Mouse (Mus musculus) right cerebral cortex, postnatal 36 days (tissue): Measurements from ENCODE around the gene Frmd4a.

Experiments used
- DNase-seq, 2 experiments: peaks; one replicate each; pipeline ENCODE4 v3.0.0; 2022; ENCODE audit warnings: low spot score in 2 of 2, mixed read lengths in 1 of 2

The Frmd4a gene

GRCm38 (mm10) chr2:4517553-4518125, 500.1 kb downstream of the Frmd4a start:
- no peak for DNase-seq

GRCm38 (mm10) chr2:4518549-4518948, 501.0 kb downstream of the Frmd4a start:
- no peak for DNase-seq

DNA sequence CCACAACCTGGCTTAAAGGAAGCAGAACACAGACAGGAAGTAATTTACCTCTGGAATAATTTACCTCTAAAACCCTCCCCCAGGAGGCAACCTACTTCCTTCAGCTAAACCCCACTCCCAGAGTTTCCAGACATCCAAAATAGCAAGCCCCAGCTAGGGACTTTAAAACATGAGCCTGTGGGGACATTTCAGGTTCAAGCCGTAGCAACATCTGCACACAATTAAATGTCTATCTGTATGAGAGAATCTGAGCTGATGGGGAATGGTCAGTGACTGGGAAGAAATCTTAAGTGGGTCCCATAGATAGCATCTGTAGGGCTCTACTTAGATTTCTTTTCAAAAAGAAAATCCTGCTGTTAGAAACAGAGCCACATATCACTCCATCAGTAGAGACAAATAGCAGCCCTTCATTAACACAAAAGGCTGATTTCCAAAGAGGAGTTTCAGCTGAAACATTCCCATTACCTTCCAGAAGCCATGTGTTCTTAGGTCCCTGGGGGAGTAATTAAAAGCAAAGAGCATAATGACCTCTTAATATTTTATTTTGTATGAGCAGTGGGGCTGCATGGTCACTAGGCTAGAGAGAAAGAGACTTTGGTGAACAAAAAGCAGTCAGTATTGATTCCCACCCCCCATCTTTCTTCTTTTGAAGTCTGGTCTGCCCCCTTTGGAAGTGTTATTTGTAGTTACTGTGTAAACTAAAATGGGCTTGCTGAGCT, 505.4 kb downstream of the Frmd4a start:
- no peak for DNase-seq

DNA sequence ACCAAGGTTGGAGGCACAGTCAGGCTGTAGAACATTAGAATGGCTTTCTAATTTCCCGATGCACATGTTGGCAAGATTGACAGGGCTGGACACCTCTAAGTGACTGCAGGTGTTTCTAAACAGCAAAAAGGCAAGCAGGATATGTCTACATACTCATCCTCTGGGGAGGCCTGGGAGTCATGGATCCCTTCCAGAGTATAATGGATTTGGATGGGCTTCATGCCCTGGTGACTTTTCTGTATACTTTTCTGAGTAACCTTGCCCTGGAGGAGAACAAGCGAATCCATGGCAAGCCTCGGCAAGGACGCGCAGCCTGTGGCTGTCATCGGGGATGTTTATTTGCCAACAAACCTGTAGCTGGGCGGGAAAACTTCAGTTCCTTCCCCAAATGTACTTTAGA, 509.6 kb downstream of the Frmd4a start:
- DNase-seq = no peak

DNA sequence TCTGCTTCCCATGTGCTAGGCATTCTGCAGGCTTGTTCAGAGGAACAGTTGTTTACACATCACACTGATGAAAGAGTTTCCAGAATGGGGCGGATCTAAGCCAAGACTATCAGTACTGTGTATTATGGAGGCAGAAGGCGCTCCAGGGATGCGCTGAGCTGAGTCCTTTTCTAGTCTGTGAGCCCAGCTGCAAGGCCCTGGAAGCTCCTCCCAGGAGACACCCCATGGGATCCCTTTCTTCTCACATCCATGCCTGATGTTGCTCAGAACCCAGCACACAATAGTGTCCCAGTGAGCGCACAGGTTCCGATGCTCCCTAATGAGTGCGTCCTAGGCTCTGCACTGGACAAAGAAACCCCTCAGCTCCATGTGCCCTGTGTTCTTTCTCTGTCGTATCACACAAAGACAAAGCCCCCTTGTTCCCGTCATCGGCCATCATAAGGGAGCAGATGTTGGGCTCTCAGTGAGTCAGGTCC, 511.8 kb downstream of the Frmd4a start:
- DNase-seq = no peak

DNA sequence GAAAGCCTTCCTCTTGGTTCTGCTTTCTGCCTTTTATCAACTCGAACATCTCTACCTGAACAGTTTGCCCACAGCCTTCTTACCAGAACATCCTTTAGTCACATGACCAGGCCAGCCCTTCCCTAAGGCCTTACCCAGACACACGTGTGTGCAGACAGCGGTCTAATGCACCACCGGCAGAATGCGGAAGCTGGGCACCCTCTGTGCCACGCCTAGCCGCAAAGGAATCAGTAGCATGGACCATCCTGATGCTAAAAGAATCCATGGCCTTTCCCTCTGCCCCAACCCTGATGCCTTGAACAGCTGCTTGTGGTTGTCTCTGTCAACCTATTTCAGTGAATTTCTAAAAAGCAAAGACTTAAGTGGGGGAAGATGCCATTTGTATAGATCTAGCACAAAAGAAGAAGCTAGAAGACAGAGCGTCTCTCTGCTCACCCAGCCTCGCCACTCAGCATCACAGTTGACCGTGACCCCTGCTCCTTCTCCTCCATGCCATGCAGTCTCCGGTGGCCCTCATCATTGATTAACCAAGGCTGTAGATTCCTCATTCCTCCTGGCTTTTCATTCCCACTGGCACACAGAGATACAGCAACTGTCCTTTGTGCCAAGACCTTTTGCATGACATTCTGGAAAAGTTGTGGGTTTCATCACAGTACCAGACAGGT, 514.1 kb downstream of the Frmd4a start:
- DNase-seq = no peak

DNA sequence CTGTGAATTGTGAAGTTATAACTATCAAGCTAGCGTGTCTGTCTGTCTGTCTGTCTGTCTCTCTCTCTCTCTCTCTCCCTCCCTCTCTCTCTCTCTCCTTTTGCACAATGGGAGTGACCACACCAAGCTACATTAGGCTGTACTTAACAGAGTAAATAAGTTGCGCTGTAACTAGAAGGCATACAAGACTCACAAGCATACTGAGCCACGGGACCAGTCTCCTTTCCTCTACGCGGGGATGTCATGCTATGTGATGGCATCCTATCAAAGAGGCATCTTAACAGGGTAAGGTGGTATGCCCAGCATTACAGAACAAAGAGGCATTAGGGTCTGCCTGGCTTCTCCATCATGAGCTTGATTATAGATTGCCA, 514.7 kb downstream of the Frmd4a start:
- no peak for DNase-seq

DNA sequence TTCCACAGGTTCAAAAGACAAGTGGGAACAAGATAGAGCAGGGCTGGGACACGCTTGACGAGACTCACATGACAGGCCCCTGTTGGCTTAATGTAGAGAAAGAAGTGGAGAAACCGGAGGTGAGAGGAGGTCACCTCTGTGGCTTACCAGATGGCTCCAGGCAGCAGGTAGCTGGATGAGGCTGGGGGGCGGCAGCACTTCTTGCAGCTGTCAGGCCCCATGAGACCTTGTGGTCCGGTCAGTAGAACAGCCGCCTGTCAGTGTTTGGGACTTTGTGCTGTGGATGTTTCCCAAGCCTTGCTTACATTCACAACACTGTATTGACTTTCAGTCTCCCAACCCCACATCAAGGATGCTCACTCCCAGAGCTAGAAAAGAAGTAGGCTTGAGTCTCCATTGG, 515.4 kb downstream of the Frmd4a start:
- DNase-seq = no peak

- DNase-seq = no peak
Observed at GRCm38 (mm10) chr2:4535187-4535864, 517.8 kb downstream of the Frmd4a start.

DNA sequence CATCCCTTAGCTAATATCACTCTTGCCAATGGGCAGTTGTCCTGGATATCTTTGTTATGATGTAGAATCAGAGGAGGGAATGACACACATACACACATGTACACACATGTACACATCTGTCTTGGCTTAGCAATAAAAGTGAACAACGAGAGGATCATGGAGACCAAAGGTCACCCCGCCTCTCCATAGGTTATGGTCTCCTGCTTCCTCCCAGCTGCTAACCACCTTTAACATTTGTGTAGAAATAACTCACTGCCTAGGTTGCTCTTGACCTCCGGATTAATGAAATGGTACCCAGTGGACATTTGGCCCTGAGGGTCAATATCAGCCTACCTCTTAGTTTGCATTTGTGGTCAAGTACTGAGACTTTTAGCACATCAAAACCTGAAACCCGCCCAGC, 523.8 kb downstream of the Frmd4a start:
- DNase-seq = no peak

DNA sequence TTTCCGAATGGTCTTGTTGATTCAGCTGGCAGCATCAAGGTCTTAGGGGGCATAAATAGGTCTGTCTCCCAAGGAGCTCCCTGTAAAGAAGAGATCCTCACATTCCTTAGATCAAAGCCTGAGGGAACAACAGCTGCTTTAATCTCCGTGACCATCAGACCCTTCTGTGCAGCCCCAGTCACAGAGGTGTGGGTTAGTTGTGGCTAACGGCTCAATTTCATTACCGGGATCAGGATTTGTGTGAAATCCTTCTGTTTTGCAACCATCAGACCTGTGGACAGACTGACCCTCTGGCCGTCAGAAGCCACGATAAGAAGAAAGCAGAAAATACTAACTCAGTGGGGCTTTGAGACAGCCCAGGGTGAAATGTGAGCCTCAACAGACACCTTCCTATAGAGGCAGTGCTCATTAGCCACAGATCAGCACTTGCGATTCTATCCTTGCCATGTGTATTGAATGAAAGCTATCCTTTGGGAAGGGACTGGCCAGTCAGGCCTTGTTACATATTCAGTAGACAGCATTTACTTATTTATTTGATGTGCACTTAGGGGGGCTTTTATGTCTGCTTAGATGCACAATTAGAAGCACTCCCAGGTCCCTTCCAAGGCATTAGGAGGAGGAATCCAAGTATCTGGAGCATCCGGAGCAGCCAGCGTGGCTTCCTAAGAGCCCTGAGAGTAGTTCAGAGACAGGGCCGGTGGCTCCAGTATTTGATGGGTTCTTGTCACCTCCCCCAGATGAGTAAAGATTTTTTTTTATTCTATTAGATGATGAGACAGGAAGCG, 524.5 kb downstream of the Frmd4a start:
- no peak for DNase-seq

GRCm38 (mm10) chr2:4542629-4543416, 525.3 kb downstream of the Frmd4a start:
- DNase-seq = no peak

DNA sequence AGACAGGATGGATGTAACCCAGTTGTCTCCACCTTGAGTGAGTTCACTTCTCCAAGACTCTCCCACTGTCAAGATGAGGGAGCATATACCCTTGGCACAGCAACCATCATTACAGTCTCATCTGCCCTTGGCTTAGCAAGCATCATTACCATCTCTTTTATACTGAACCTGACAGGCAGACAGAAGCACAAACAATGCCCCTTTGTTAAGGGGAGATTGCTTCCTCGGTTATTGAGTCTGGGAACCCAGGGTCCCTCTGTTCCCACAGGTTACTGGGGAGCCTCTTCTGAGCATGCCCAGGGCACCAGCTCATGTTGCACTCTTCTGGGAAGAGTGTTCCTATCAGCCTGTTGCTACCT, 525.9 kb downstream of the Frmd4a start:
- no peak for DNase-seq

- DNase-seq = no peak
Observed at GRCm38 (mm10) chr2:4544360-4544759, 526.8 kb downstream of the Frmd4a start.

- DNase-seq = no peak
Observed at GRCm38 (mm10) chr2:4545261-4545660, 527.7 kb downstream of the Frmd4a start.

GRCm38 (mm10) chr2:4547003-4547662, 529.6 kb downstream of the Frmd4a start:
- DNase-seq = no peak

DNA sequence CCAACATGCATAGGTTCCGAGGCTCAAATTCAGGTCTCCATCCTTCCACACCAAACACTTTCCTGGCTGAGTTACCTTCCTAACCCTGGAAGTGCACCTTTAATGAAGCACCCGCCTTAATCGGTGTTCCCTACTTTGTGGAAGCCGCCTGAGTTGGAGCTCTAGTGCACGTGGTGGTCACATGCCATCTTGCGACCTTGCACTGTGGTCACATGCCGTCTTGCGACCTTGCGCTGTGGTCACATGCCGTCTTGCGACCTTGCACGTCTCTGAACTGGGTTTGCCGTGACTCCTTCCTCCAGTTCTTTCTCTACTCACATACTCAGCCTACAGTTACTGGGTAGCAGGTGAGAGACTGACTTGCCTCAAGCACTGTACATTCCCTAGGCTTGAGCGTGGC, 531.8 kb downstream of the Frmd4a start:
- no peak for DNase-seq

DNA sequence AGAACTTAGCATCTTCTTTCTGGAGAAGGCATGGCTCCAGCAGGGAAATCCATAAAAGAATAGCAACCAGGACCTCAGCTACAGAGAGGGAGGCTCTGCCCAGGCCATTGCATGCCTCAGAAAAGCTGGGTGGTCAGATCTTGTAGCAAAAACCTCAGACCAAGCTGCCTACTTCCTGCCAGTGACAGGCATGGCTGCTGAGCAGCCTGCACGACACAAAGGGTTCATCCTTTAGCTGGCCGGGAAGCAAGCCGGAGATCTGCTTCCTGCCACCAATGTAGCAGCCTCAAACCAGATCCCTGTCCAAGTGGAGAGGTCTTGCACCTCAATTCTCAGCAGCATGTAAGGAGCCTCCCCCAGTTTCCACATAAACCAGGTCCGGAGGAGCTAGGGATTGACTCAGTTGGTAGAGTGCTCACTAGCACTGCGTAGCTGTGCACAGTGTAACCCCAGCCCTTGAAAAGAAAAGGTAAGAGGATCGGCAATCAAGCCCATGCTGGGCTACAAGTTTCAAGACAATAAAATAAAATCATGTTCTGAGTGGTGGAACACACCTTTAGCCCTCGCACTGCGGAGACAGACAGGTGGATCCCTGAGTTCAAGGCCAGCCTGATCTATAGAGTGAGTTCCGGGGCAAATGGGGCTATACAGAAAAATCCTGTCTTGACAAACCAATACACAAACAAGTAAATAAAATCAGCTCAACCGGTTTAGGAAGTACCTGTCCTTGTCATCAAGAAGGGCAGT, 532.7 kb downstream of the Frmd4a start:
- no peak for DNase-seq

DNA sequence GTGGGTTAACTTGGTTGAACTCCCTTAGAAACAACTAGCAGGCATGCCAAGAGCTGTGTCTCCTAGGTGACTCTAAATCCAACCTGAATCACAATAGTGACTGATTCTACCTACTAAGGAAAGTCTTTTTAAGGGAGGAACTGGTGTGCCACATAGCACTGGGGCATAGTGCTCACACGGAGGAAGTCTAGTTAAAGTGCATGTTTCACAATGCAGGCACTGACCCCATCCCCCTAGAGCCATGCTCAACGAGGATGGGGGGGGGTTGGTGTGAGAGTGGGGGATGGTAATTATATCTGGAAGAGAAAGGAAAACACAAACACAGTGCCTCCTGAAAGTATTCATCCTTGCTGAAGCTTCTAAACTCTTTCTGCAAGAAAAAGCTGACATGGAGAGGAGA, 533.9 kb downstream of the Frmd4a start:
- DNase-seq = no peak

DNA sequence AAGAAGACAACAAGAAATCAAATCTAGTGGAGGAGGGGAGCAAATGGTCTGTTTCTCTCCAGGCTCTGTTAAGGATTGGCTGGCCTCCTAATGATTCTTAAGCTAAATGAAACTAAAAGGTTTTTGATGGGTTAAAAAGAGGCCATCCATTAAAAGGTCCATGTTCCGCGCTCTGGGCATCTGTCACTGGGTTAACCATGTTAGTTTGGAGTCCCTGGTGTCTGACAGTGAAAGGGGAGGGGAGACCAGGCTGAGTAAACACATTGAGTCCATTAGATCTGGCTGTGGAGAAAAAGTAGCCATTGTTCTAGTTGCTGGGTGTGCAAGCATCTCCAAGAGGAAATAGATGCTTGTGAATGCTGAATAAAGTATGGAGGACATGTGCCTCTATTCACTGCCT, 534.3 kb downstream of the Frmd4a start:
- no peak for DNase-seq
